Mouse (Mus musculus): ENCODE results near the gene Lonrf3. TPM values are rescaled to one million over a fixed set of nuclear protein-coding genes. Genes with fewer than 3 reads are reported as not detected.

The Lonrf3 gene
- 0.22 and 0.46 TPM in 2 replicates for polyA plus RNA-seq (2015; fragmentation: Nextera tagmentation; extraction: Ambion mirVana)

DNA sequence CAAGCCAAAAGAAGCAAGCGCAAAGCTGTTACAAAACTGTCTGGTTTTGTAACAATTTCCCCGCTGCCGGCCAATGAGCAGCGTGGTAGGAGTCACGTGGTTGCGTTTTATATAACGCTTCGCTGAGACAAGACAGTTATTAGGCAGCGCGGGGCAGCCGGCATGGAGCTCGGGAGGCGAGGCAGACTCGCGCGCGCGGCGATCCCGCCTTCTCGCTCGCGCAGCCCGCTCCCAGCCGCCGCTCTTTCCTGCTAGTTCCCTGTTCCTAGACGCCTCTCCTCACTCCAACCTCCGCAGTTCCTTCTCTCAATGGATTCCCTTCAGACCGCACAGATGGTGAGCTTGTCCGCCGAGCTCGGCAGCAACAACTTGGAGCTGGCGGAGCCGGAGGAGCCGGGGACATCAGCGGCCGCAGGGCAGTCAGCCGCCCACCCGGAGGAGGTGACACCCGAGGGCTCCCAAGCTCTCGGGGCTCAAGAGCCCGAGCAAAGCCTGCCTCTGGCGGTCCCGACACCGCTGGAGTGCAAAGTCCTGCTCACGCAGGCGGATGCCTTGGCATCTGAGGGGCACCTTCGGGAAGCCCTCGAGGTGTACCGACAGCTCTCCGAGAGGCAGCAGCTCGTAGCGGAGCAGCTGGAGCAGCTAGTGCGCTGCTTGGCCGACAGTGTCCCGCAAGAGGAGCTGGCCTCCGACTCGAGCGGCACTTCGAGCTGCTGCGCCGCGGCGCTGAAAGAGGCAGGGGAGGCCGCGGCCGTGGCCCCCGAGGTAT is at the start of gene Lonrf3:
TSS of gene Lonrf3 (plus strand) at position 83 of the 769 bp plus-strand sequence.
- peak within 1 kb of the TSS; percentile 76 for H3K4me2 ChIP-seq (ENCODE audit: low read length)
- H3K9me3 ChIP-seq (replicated peaks; ENCODE audit: low read length), result no peaks in the 10 kb centered on the region
- no peak for TF ChIP-seq CTCF (IDR thresholded peaks at IDR 0.05; ENCODE audit: low read depth)
- peak within 1 kb of the TSS; percentile 40 for H3K4me3 ChIP-seq (replicated peaks; ENCODE audit: low read depth, low read length)
- peak within 1 kb of the TSS; percentile 42; the same call in 1 of the 2 replicates for H3K9ac ChIP-seq (ENCODE audit: low read depth, low read length)
- WGBS, result 35% methylated on average over 68 of the region's 68 CpGs
- ATAC-seq (replicated peaks; ENCODE audit: low FRiP score, low read depth) (peak; percentile 53), DNase-seq (ENCODE audit: low spot score) (peak; percentile 67)
- H3K27me3 ChIP-seq (ENCODE audit: insufficient read depth, low read length), result no peaks in the 10 kb centered on the region
- H3K27ac ChIP-seq, result no peak within 1 kb of the TSS
- no peaks in the 10 kb centered on the region for H3K36me3 ChIP-seq (ENCODE audit: insufficient read depth, low read length)
- no peaks in the 10 kb centered on the region for H3K4me1 ChIP-seq (replicated peaks; ENCODE audit: insufficient read depth, low read length)

- no peak overlapping the region for H3K27ac ChIP-seq
- H3K4me1 ChIP-seq (replicated peaks; ENCODE audit: insufficient read depth, low read length), result no peaks in the 10 kb centered on the region
- no peaks in the 10 kb centered on the region for H3K27me3 ChIP-seq (ENCODE audit: insufficient read depth, low read length)
- no peak overlapping the region for H3K4me2 ChIP-seq (ENCODE audit: low read length)
- ATAC-seq (replicated peaks; ENCODE audit: low FRiP score, low read depth) (no peak), DNase-seq (ENCODE audit: low spot score) (no peak)
- H3K9me3 ChIP-seq (replicated peaks; ENCODE audit: low read length), result no peaks in the 10 kb centered on the region
- TF ChIP-seq CTCF (IDR thresholded peaks at IDR 0.05; ENCODE audit: low read depth), result no peak
- H3K36me3 ChIP-seq (ENCODE audit: insufficient read depth, low read length), result no peaks in the 10 kb centered on the region
- no peak overlapping the region for H3K4me3 ChIP-seq (replicated peaks; ENCODE audit: low read depth, low read length)
- WGBS, result 53% methylated on average over 1 of the region's 1 CpGs
- no peak overlapping the region for H3K9ac ChIP-seq (ENCODE audit: low read depth, low read length)
Measured at GRCm38 (mm10) chrX:36278750-36279149, 49.4 kb upstream of the Lonrf3 start.

DNA sequence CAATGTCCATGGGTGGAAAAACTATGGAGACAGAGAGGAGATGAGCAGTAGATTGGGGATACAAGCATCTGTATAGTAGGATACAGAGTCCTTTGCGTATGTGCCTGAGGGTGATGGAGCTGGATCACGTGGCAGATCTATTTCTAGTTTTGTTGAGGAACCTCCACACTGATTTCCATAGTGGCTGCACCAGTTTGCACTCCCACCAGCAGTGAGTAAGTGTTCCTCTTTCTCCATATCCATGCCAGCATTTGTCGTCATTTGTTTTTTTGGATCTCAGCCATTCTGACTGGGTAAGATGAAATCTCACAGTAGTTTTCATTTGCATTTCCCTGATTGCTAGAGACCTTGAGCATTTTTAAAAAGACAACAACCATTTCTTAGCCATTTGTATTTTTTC is 16.7 kb upstream of the Lonrf3 start:
- Histone ChIP-seq H3K4me3 (replicated peaks; ENCODE audit: low read depth, low read length) (no peak overlapping the region), H3K36me3 (ENCODE audit: insufficient read depth, low read length) (no peaks in the 10 kb centered on the region), H3K4me1 (replicated peaks; ENCODE audit: insufficient read depth, low read length) (no peaks in the 10 kb centered on the region), H3K9me3 (replicated peaks; ENCODE audit: low read length) (no peaks in the 10 kb centered on the region), H3K4me2 (ENCODE audit: low read length) (no peak overlapping the region), H3K9ac (ENCODE audit: low read depth, low read length) (no peak overlapping the region), H3K27me3 (ENCODE audit: insufficient read depth, low read length) (no peaks in the 10 kb centered on the region), H3K27ac (no peak overlapping the region)
- WGBS, result 81% methylated on average over 3 of the region's 3 CpGs
- ATAC-seq (replicated peaks; ENCODE audit: low FRiP score, low read depth) (no peak), DNase-seq (ENCODE audit: low spot score) (no peak)
- TF ChIP-seq CTCF (IDR thresholded peaks at IDR 0.05; ENCODE audit: low read depth), result no peak

DNA sequence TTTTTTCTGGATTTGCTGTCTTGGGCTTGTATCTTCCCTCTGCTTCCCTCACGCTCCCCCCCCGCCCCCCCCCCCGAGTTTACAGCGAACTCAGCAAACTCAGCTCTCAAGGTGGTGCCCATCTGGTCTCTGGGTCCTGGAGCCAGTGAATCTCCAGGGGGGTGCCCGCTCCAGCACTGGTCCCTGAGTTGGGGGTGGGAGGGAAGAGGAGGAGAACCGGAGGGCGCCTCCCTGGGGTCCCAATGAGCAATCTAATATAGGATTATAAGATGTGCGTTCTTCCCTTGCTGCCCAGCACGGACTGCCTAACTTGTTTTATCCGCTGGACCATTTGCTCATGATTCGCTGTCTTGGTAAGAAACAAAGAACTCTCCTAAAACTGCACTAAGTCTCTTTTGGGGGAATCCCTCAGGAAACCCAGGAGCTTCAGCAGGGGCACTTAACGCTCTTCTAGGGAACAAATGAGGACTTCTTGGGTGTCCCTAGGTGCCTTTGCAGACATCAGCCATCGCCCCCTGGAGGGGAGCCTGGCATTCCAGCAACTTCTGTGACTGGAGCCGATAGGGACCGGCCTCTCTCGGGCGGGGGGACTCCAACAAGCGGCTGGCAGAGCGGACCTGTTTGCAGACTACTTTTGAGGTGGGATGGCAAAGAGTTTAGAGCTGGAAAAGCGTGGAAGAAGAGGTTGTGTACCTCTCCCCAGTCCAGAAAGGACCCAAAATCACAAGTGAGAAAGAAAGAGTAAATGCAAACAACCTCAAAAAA is 480 bp upstream of the Lonrf3 start:
- ATAC-seq (replicated peaks; ENCODE audit: low FRiP score, low read depth) (no peak), DNase-seq (ENCODE audit: low spot score) (peak; percentile 33)
- WGBS, result 25% methylated on average over 19 of the region's 20 CpGs
- no peaks in the 10 kb centered on the region for H3K27me3 ChIP-seq (ENCODE audit: insufficient read depth, low read length)
- H3K4me2 ChIP-seq (ENCODE audit: low read length), result peak overlapping the region; percentile 76
- no peaks in the 10 kb centered on the region for H3K9me3 ChIP-seq (replicated peaks; ENCODE audit: low read length)
- H3K27ac ChIP-seq, result no peak overlapping the region
- no peak overlapping the region for H3K9ac ChIP-seq (ENCODE audit: low read depth, low read length)
- TF ChIP-seq CTCF (IDR thresholded peaks at IDR 0.05; ENCODE audit: low read depth), result peak; percentile 42; the same call in 1 of the 2 replicates
- H3K4me3 ChIP-seq (replicated peaks; ENCODE audit: low read depth, low read length), result peak overlapping the region; percentile 40
- no peaks in the 10 kb centered on the region for H3K4me1 ChIP-seq (replicated peaks; ENCODE audit: insufficient read depth, low read length)
- H3K36me3 ChIP-seq (ENCODE audit: insufficient read depth, low read length), result no peaks in the 10 kb centered on the region

- H3K36me3 ChIP-seq (ENCODE audit: insufficient read depth, low read length), result no peaks in the 10 kb centered on the region
- H3K9ac ChIP-seq (ENCODE audit: low read depth, low read length), result peak overlapping the region; percentile 42; the same call in 1 of the 2 replicates
- no peaks in the 10 kb centered on the region for H3K9me3 ChIP-seq (replicated peaks; ENCODE audit: low read length)
- TF ChIP-seq CTCF (IDR thresholded peaks at IDR 0.05; ENCODE audit: low read depth), result no peak
- no peak overlapping the region for H3K27ac ChIP-seq
- H3K4me3 ChIP-seq (replicated peaks; ENCODE audit: low read depth, low read length), result peak overlapping the region; percentile 40
- DNase-seq (ENCODE audit: low spot score) (no peak), ATAC-seq (replicated peaks; ENCODE audit: low FRiP score, low read depth) (peak; percentile 55)
- no peaks in the 10 kb centered on the region for H3K4me1 ChIP-seq (replicated peaks; ENCODE audit: insufficient read depth, low read length)
- peak overlapping the region; percentile 76 for H3K4me2 ChIP-seq (ENCODE audit: low read length)
- WGBS, result 31% methylated on average over 65 of the region's 66 CpGs
- no peaks in the 10 kb centered on the region for H3K27me3 ChIP-seq (ENCODE audit: insufficient read depth, low read length)
Measured at GRCm38 (mm10) chrX:36329040-36329649, 992 bp downstream of the Lonrf3 start.

GRCm38 (mm10) chrX:36329849-36330411 is 1.8 kb downstream of the Lonrf3 start:
- no peaks in the 10 kb centered on the region for H3K4me1 ChIP-seq (replicated peaks; ENCODE audit: insufficient read depth, low read length)
- H3K9me3 ChIP-seq (replicated peaks; ENCODE audit: low read length), result no peaks in the 10 kb centered on the region
- DNase-seq (ENCODE audit: low spot score) (peak; percentile 10), ATAC-seq (replicated peaks; ENCODE audit: low FRiP score, low read depth) (peak; percentile 67)
- peak overlapping the region; percentile 76 for H3K4me2 ChIP-seq (ENCODE audit: low read length)
- WGBS, result 32% methylated on average over 40 of the region's 44 CpGs
- H3K27ac ChIP-seq, result no peak overlapping the region
- H3K36me3 ChIP-seq (ENCODE audit: insufficient read depth, low read length), result no peaks in the 10 kb centered on the region
- no peak overlapping the region for H3K9ac ChIP-seq (ENCODE audit: low read depth, low read length)
- H3K27me3 ChIP-seq (ENCODE audit: insufficient read depth, low read length), result no peaks in the 10 kb centered on the region
- no peak for TF ChIP-seq CTCF (IDR thresholded peaks at IDR 0.05; ENCODE audit: low read depth)
- H3K4me3 ChIP-seq (replicated peaks; ENCODE audit: low read depth, low read length), result peak overlapping the region; percentile 40

All from kidney, postnatal 0 days (tissue).